Mouse (Mus musculus) embryonic facial prominence, embryonic 12.5 days (tissue): Measurements from ENCODE around the gene Coro2b. TPM values are rescaled to one million over a fixed set of nuclear protein-coding genes. Genes with fewer than 3 reads are reported as not detected.

Experiments
- ATAC-seq: fragments of 200-750 bp; cut with Nextera tagmentation; 2 replicates; pipeline ENCODE4 v1.8.0; 2017; ENCODE audit not compliant: insufficient number of reproducible peaks, insufficient read depth, low FRiP score, low TSS enrichment
- H3K27ac ChIP-seq: fragments of 300-500 bp; sonication (generic); 2 replicates; pipeline ENCODE4 v1.5.1; 2016; ENCODE audit warnings: mild to moderate bottlenecking
- H3K27me3 ChIP-seq: fragments of 300-500 bp; sonication (generic); 2 replicates; pipeline ENCODE4 v1.6.1; 2016; ENCODE audit warnings: mild to moderate bottlenecking, moderate library complexity
- H3K36me3 ChIP-seq: fragments of 300-500 bp; sonication (generic); 2 replicates; pipeline ENCODE4 v1.6.1; 2016; ENCODE audit warnings: mild to moderate bottlenecking
- H3K4me1 ChIP-seq: fragments of 300-500 bp; sonication (generic); 2 replicates; pipeline ENCODE4 v1.6.1; 2016
- H3K4me2 ChIP-seq: fragments of 300-500 bp; sonication (generic); replicated peaks from 2 replicates; pipeline ENCODE4 v1.6.1; 2016; ENCODE audit warnings: mild to moderate bottlenecking, moderate library complexity
- H3K4me3 ChIP-seq: fragments of 300-500 bp; sonication (generic); 2 replicates; pipeline ENCODE4 v1.5.1; 2016; ENCODE audit warnings: mild to moderate bottlenecking
- H3K9ac ChIP-seq: fragments of 300-500 bp; sonication (generic); 2 replicates; pipeline ENCODE4 v1.6.1; 2016; ENCODE audit warnings: mild to moderate bottlenecking, moderate library complexity
- H3K9me3 ChIP-seq: fragments of 300-500 bp; sonication (generic); 2 replicates; pipeline ENCODE4 v1.6.1; 2016; ENCODE audit warnings: mild to moderate bottlenecking, moderate library complexity
- WGBS: fragments of 180-500 bp; shearing (Covaris S2); methylation state at CpG from one replicate; pipeline ENCODE4 v1.1.7; 2016; 5-methylcytosine and 5-hydroxymethylcytosine counted together
- polyA plus RNA-seq: library from polyadenylated mRNA; unstranded; fragments of >200 nt; fragmentation: Nextera tagmentation; extraction: Ambion mirVana; gene quantifications from 2 replicates; pipeline ENCODE4 v1.2.1, GENCODE M21; 2016

Gene Coro2b
- polyA plus RNA-seq, 1 experiment from 2014 or later, result 12.9 TPM

DNA sequence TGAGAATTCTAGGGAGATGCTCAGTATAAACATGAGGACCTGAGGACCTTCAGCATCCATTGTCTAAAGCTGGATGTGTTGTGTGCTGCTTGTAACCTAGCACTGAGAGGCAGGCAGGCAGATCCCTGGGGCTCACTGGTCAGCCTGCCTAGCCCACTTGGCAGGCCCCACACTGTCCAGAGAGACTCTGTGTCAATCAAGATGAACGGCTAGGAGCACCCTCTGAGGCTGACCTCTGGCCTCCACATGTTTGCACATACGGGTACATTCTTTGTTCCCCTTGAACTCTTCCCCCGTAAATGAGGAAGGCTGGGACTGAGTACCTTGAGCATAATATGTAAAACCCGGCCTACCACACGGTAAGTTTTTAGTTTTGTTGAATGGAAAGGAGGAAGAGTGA is 156.5 kb downstream of the Coro2b start:
- 66% methylated on average over 5 of the region's 5 CpGs for WGBS
- Histone ChIP-seq H3K4me2 (no peak overlapping the region), H3K4me3 (no peak overlapping the region), H3K9me3 (no peaks in the 10 kb centered on the region), H3K36me3 (peaks cover 48% of the 10 kb centered on the region), H3K27ac (no peak overlapping the region), H3K27me3 (no peaks in the 10 kb centered on the region), H3K9ac (no peak overlapping the region), H3K4me1 (no peaks in the 10 kb centered on the region)
- no peak; the same call in 1 of the 2 replicates for ATAC-seq

DNA sequence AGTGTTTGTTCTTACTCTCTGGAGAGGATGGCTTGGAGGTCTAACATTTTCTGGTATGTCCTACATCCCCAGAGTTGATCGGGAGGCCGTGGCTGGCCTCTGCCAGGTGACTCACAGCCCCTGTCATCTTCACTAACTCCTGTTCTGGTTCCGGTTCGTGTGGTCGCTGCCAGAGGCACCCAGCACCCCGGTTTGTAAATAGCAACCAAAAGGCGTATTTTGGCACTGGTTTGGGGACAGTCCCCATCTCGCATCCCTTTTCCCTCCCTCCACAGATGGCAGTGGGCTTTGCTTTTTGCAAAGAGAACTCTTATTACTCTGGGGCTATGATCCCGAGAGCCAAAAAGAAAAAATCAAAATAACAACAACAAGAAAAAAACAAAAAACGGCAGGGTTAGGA is 158.9 kb downstream of the Coro2b start:
- no peaks in the 10 kb centered on the region for H3K9me3 ChIP-seq
- no peak overlapping the region for H3K9ac ChIP-seq
- H3K4me1 ChIP-seq, result no peaks in the 10 kb centered on the region
- no peak for ATAC-seq
- WGBS, result 93% methylated on average over 10 of the region's 10 CpGs
- no peak overlapping the region for H3K27ac ChIP-seq
- no peaks in the 10 kb centered on the region for H3K27me3 ChIP-seq
- no peak overlapping the region for H3K4me2 ChIP-seq
- H3K4me3 ChIP-seq, result no peak overlapping the region
- H3K36me3 ChIP-seq, result peaks cover 71% of the 10 kb centered on the region

DNA sequence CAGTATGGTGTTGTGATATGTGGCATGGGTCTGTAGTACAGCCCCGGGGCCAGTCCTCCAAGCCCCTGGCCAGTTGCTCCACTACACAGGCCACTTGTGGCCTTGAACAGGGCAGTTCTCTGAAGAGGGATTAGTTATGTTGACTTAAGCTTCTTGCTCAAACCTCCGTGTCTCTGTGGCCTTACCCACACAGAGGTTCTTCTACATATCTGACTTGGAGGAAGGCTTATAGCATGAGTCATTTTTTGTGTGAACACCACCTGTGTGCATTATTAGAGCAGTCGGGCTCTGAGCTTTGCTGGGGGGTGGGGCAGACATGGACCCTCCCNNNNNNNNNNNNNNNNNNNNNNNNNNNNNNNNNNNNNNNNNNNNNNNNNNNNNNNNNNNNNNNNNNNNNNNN is 162.6 kb downstream of the Coro2b start:
- H3K36me3 ChIP-seq, result peaks cover 64% of the 10 kb centered on the region
- H3K4me2 ChIP-seq, result no peak overlapping the region
- no peak for ATAC-seq
- no peaks in the 10 kb centered on the region for H3K9me3 ChIP-seq
- H3K27ac ChIP-seq, result no peak overlapping the region
- H3K27me3 ChIP-seq, result no peaks in the 10 kb centered on the region
- no peak overlapping the region for H3K4me3 ChIP-seq
- 0 out of 2 replicates have a peak, but pooled peaks cover 9% of the 10 kb centered on the region for H3K4me1 ChIP-seq
- 73% methylated on average over 3 of the region's 3 CpGs for WGBS
- H3K9ac ChIP-seq, result no peak overlapping the region

DNA sequence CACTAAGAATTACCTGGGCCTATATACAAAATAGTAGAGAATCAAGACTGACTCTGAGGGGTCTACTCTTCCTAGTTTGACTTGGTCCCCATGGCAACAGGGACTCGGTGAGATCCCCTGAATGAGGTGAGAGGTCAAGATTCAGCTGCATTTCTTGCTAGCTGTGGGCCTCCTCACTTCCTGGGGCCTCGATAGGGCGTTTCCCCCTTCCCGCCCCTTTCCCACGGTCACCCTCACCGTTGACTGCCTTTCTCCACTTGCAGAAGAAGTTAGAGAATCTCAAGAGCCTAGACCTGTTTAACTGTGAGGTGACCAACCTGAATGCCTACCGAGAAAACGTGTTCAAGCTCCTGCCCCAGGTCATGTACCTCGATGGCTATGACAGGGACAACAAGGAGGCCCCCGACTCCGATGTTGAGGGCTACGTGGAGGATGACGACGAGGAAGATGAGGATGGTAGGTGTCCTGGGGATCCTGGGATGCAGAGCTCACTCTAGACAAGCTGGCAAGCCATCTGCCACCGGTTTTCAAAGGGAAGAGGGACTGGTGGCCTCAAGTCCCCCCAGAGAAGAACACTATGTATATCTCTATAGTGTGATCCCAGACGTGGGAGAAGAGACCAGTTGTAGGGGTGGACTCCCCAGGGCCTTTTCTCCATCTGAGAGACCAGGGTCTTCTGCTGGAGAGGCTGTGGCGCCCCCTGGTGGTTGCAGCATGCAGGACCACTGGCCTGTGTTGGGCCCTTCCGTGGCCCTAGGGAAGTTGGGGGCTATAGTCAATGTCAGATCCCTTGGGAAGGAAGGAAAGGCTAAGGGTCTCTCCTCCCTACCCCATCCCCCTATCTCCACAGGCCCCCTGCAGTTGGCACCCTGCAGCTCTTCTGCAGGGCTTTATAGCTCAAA is 163.4 kb downstream of the Coro2b start:
- peaks cover 15% of the 10 kb centered on the region; the same call in 1 of the 2 replicates for H3K4me1 ChIP-seq
- no peaks in the 10 kb centered on the region for H3K27me3 ChIP-seq
- peaks cover 61% of the 10 kb centered on the region for H3K36me3 ChIP-seq
- ATAC-seq, result 0 out of 2 replicates have a peak, but pooled peaks have one; percentile 30
- H3K27ac ChIP-seq, result no peak overlapping the region
- H3K9me3 ChIP-seq, result no peaks in the 10 kb centered on the region
- no peak overlapping the region for H3K9ac ChIP-seq
- no peak overlapping the region for H3K4me3 ChIP-seq
- 67% methylated on average over 18 of the region's 18 CpGs for WGBS
- no peak overlapping the region for H3K4me2 ChIP-seq

DNA sequence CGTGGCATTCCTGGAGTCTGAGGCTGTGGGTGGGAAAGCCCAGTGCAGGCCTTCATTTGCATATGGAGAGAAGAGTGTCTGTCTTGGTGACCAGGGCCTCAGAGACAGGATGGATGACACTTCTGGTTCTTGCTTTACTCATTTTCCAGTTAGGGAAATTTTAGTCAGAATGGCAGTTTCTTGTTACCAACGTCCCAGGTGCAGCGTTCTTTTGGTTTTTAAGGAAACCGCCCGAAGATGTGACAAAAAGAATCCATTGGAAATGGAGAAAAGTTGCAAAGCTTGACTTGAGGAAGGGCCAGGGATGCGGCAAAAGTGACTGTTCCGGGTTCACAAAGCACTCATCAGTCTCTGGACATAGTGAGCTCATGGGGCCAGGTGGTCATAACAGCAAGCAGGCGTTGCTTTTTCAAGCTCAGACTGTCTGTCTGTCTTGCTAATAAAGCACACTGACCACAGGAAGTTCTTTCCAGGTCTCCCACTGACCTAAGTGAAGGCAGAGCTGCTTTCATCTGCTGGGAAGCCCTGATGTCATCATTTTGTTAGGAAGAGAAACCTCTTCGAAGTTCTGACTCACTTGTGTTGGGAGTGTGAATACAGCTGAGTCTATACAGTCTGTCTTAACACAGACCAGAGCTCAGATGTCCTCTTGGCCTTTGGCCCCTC is 164.2 kb downstream of the Coro2b start:
- no peaks in the 10 kb centered on the region for H3K9me3 ChIP-seq
- no peak overlapping the region for H3K27ac ChIP-seq
- H3K4me2 ChIP-seq, result no peak overlapping the region
- H3K9ac ChIP-seq, result no peak overlapping the region
- no peaks in the 10 kb centered on the region for H3K27me3 ChIP-seq
- 84% methylated on average over 9 of the region's 9 CpGs for WGBS
- H3K4me1 ChIP-seq, result peaks cover 23% of the 10 kb centered on the region
- no peak for ATAC-seq
- H3K4me3 ChIP-seq, result no peak overlapping the region
- H3K36me3 ChIP-seq, result peaks cover 55% of the 10 kb centered on the region

DNA sequence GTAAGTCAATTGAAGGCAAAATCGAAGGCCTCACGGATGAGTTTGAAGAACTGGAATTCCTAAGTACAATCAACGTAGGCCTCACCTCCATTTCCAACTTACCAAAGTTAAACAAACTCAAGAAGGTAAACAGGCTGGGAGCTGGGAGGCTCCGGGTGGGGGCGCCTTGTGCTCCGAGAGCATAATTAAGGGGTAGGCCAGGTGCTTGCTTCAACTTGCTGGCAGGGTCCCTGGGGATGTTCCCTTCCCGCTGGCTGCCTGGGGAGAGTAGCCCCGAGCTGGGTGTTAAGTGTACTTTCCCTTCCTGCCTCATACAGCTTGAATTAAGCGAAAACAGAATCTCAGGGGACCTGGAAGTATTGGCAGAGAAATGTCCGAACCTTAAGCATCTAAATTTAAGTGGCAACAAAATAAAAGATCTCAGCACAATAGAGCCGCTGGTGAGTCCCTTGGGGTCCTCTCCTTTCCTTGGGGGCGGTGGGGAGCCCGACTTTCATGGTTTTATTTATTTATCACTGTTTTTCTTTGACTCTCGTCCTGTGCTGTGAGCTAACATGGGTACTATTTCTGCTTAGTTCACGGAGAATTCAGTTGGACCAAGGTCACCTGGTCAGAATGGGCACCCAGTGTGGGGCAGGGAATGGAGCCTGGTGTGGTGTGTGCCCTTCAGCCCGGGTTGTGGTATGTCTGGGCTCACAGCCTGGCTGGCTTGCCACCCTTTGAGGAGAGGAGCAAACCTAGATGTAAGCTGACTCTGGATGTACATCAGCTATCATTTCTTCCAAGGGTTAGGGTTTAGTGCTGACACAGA is 164.9 kb downstream of the Coro2b start:
- Histone ChIP-seq H3K9me3 (no peaks in the 10 kb centered on the region), H3K27me3 (no peaks in the 10 kb centered on the region), H3K27ac (no peak overlapping the region), H3K4me2 (no peak overlapping the region), H3K36me3 (peaks cover 48% of the 10 kb centered on the region), H3K4me3 (no peak overlapping the region), H3K9ac (no peak overlapping the region), H3K4me1 (peaks cover 30% of the 10 kb centered on the region)
- no peak for ATAC-seq
- 66% methylated on average over 16 of the region's 16 CpGs for WGBS

DNA sequence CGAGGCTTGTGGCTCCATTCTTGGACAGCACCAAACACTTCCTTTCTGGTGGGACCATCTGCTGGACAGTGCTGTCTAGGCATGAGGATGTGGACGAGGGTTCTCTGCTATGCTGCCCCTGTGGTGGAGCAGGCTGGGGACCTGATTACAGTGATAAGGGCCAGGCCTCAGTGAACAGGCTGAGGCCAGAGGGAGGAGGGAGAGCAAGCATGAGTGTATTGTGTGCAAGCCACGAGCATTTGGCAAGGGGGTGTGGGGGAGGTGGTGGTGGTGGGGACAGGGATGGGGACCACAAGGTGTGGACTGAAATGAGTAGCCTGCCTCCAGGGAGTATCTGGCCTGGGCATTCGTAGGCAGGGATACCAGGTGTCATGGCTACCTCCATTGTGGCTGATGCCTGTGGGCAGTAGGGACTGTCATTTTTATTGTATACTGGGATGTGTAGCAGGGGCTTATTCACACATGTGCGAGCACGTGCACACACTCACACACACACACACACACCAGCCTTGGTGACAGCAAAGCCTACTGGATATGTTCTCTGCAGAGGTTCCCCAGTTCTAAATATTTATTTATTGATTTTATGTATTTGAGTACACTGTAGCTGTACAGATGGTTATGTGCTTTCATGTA is 166.1 kb downstream of the Coro2b start:
- Histone ChIP-seq H3K4me2 (no peak overlapping the region), H3K4me1 (peaks cover 41% of the 10 kb centered on the region), H3K4me3 (no peak overlapping the region), H3K9me3 (no peaks in the 10 kb centered on the region), H3K36me3 (peaks cover 36% of the 10 kb centered on the region), H3K27me3 (no peaks in the 10 kb centered on the region), H3K27ac (no peak overlapping the region), H3K9ac (no peak overlapping the region)
- ATAC-seq, result no peak
- 73% methylated on average over 6 of the region's 6 CpGs for WGBS

DNA sequence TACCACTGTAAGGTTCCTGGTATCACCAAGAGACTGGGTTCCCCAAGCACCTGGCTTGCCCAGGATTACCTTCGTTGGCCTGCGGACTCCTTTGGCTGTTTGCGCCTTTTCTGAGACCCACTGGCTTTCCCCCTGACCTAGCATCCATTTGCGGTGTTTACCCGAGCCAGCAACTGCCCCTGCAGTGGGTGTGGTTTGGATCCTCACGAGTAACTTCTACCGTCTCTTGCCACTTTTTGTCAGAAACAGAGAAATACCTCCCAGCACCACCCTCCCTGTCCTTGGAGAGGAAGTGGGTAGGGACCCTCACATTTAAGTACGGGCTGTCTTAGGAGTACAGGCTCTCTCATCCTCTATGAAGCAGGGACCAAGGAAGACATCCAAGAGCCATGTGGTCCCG is 166.7 kb downstream of the Coro2b start:
- peaks cover 47% of the 10 kb centered on the region for H3K4me1 ChIP-seq
- no peak overlapping the region for H3K9ac ChIP-seq
- H3K36me3 ChIP-seq, result peaks cover 30% of the 10 kb centered on the region
- no peak overlapping the region for H3K4me3 ChIP-seq
- 75% methylated on average over 9 of the region's 9 CpGs for whole genome bisulfite sequencing
- no peak overlapping the region for H3K27ac ChIP-seq
- no peak for ATAC-seq
- H3K4me2 ChIP-seq, result no peak overlapping the region
- H3K9me3 ChIP-seq, result no peaks in the 10 kb centered on the region
- no peaks in the 10 kb centered on the region for H3K27me3 ChIP-seq

Other genes with a start within 250 kb of the Coro2b start
- gene Anp32a, start 195.8 kb downstream of the Coro2b start, polyA plus RNA-seq, result 208 and 235 TPM in 2 replicates
- gene Itga11, start 140.8 kb upstream of the Coro2b start, polyA plus RNA-seq, result 3.9 and 4.3 TPM in 2 replicates